Mouse (Mus musculus) myocyte (in vitro differentiated cells): ENCODE results near the gene Rpa2. TPM values are rescaled to one million over a fixed set of nuclear protein-coding genes. Genes with fewer than 3 reads are reported as not detected.

Experiments
- H3K27me3 ChIP-seq: one replicate; pipeline ENCODE4 v1.6.1; 2011; ENCODE audit not compliant: control insufficient read depth, insufficient read depth, insufficient read length
- H3K36me3 ChIP-seq: one replicate; pipeline ENCODE4 v1.6.1; 2011; ENCODE audit not compliant: control insufficient read depth, insufficient read depth
- H3K4me2 ChIP-seq: one replicate; pipeline ENCODE4 v1.6.1; 2011; ENCODE audit warnings: low read depth, control low read depth
- H3K4me3 ChIP-seq: one replicate; pipeline ENCODE4 v1.5.1; 2011; ENCODE audit warnings: mild to moderate bottlenecking, control low read depth, moderate library complexity
- H3K79me2 ChIP-seq: one replicate; pipeline ENCODE4 v1.6.1; 2011; ENCODE audit not compliant: control insufficient read depth, insufficient read depth
- H3ac ChIP-seq: one replicate; pipeline ENCODE4 v1.6.1; 2011; ENCODE audit not compliant: control insufficient read depth, insufficient read length
- CEBPB ChIP-seq: IDR thresholded peaks from 2 replicates; pipeline ENCODE4 v1.6.1; 2011; ENCODE audit warnings: mild to moderate bottlenecking, moderate library complexity; ENCODE audit not compliant: poor library complexity, insufficient read depth, severe bottlenecking
- E2F4 ChIP-seq: IDR thresholded peaks from one replicate; pipeline ENCODE4 v1.6.1; 2011; ENCODE audit warnings: mild to moderate bottlenecking, control low read depth, moderate library complexity; ENCODE audit not compliant: insufficient read depth
- MAX ChIP-seq: IDR thresholded peaks from one replicate; pipeline ENCODE4 v1.6.1; 2011; ENCODE audit warnings: low read depth, mild to moderate bottlenecking, control low read depth
- MYOD1 ChIP-seq, 3 experiments: IDR thresholded peaks; one replicate each; pipeline ENCODE4 v1.6.1; 2011; ENCODE audit warnings: control low read depth in 2 of 3, low read depth in 2 of 3, mild to moderate bottlenecking in 2 of 3, moderate library complexity in 1 of 3; ENCODE audit not compliant: insufficient read length in 2 of 3, control insufficient read depth in 1 of 3
- MYOG ChIP-seq, 3 experiments: IDR thresholded peaks; one replicate each; pipeline ENCODE4 v1.6.1; 2011; ENCODE audit warnings: control low read depth in 2 of 3, low read depth in 2 of 3, mild to moderate bottlenecking in 2 of 3; ENCODE audit not compliant: insufficient read length in 2 of 3, control insufficient read depth in 1 of 3, insufficient read depth in 1 of 3
- POLR2A ChIP-seq: IDR thresholded peaks from one replicate; pipeline ENCODE4 v1.6.1; 2011; ENCODE audit warnings: low read depth, mild to moderate bottlenecking, control low read depth, moderate library complexity; ENCODE audit not compliant: insufficient read length
- POLR2AphosphoS2 ChIP-seq: IDR thresholded peaks from one replicate; pipeline ENCODE4 v1.6.1; 2011; ENCODE audit warnings: low read depth, control low read depth; ENCODE audit not compliant: insufficient read length
- REST ChIP-seq: IDR thresholded peaks from one replicate; pipeline ENCODE4 v1.6.1; 2011; ENCODE audit warnings: mild to moderate bottlenecking, control low read depth, moderate library complexity; ENCODE audit not compliant: insufficient read depth, insufficient read length
- SRF ChIP-seq: IDR thresholded peaks from one replicate; pipeline ENCODE4 v1.6.1; 2011; ENCODE audit warnings: low read depth; ENCODE audit not compliant: control insufficient read depth, insufficient read length
- TCF3 ChIP-seq: IDR thresholded peaks from one replicate; pipeline ENCODE4 v1.6.1; 2011; ENCODE audit warnings: low read depth, control low read depth; ENCODE audit not compliant: insufficient read length
- polyA plus RNA-seq: library from polyadenylated mRNA; unstranded; fragments of >200 nt; fragmentation: generic; extraction: Trizol; gene quantifications from one replicate; pipeline ENCODE4 v1.2.1, GENCODE M21; 2012; ENCODE audit warnings: missing spikeins

Rpa2 gene
- polyA plus RNA-seq, 1 experiment, result 13.9 TPM

- no peak overlapping the region for H3K4me2 ChIP-seq
- H3K36me3 ChIP-seq, result no peaks in the 10 kb centered on the region
Measured at GRCm38 (mm10) chr4:132818442-132818841, 50.3 kb downstream of the Rpa2 start.

GRCm38 (mm10) chr4:132823614-132824366 lies 55.7 kb downstream of the Rpa2 start:
- Histone ChIP-seq H3K27me3 (no peaks in the 10 kb centered on the region), H3ac (no peak overlapping the region), H3K4me2 (no peak overlapping the region), H3K36me3 (peaks cover 2% of the 10 kb centered on the region), H3K79me2 (no peaks in the 10 kb centered on the region), H3K4me3 (no peak overlapping the region)
- TF ChIP-seq MYOG (IDR thresholded peaks at IDR 0.05; ENCODE audit: control insufficient read depth in 1 of 3, insufficient read depth in 1 of 3, insufficient read length in 2 of 3, low read depth in 2 of 3) (no peak), E2F4 (no peak), TCF3 (no peak), SRF (no peak), POLR2AphosphoS2 (no peak), CEBPB (no peak)

More at GRCm38 (mm10) chr4:132818442-132818841, 50.3 kb downstream of the Rpa2 start:
- no peak for TF ChIP-seq E2F4
- no peak for TF ChIP-seq POLR2A
- no peak for TF ChIP-seq MYOG (IDR thresholded peaks at IDR 0.05; ENCODE audit: control insufficient read depth in 1 of 3, insufficient read depth in 1 of 3, insufficient read length in 2 of 3, low read depth in 2 of 3)
- no peak for TF ChIP-seq REST
- TF ChIP-seq CEBPB, result no peak
- TF ChIP-seq TCF3, result no peak
- no peak for TF ChIP-seq SRF
- no peak for TF ChIP-seq POLR2AphosphoS2
- TF ChIP-seq MAX, result no peak
- no peak for TF ChIP-seq MYOD1 (IDR thresholded peaks at IDR 0.05; ENCODE audit: control insufficient read depth in 1 of 3, insufficient read length in 2 of 3, low read depth in 2 of 3)
- no peak overlapping the region for H3ac ChIP-seq
- H3K27me3 ChIP-seq, result no peaks in the 10 kb centered on the region
- H3K4me3 ChIP-seq, result no peak overlapping the region
- H3K79me2 ChIP-seq, result no peaks in the 10 kb centered on the region

Other genes with a start within 250 kb of the Rpa2 start
- gene Atpif1, start 234.7 kb upstream of the Rpa2 start, polyA plus RNA-seq, result 477 TPM
- gene Dnajc8, start 232.8 kb upstream of the Rpa2 start, polyA plus RNA-seq, result 95.1 TPM
- not detected for gene Ptafr, start 204.3 kb upstream of the Rpa2 start, polyA plus RNA-seq
- 22.2 TPM for gene Eya3, start 129.3 kb upstream of the Rpa2 start, polyA plus RNA-seq
- gene Xkr8, start 35.8 kb upstream of the Rpa2 start, polyA plus RNA-seq, result 4.7 TPM
- 18.0 TPM for gene Smpdl3b, start 11.1 kb upstream of the Rpa2 start, polyA plus RNA-seq
- gene Themis2, start 28.1 kb downstream of the Rpa2 start, polyA plus RNA-seq, result not detected
- 62.4 TPM for gene Ppp1r8, start 74.8 kb downstream of the Rpa2 start, polyA plus RNA-seq
- gene Stx12, start 116.2 kb downstream of the Rpa2 start, polyA plus RNA-seq, result 23.4 TPM
- gene Fam76a, start 154.2 kb downstream of the Rpa2 start, polyA plus RNA-seq, result 13.0 TPM
- gene Fgr, start 205.8 kb downstream of the Rpa2 start, polyA plus RNA-seq, result not detected
- 58.2 TPM for gene Ahdc1, start 242.9 kb downstream of the Rpa2 start, polyA plus RNA-seq